Mouse (Mus musculus) adrenal gland, postnatal 36 days (tissue): ENCODE results near the gene Xbp1. TPM values are rescaled to one million over a fixed set of nuclear protein-coding genes. Genes with fewer than 3 reads are reported as not detected.
"Not testable (repeated sequence)": the region's sequence is repeated elsewhere in the genome, so short reads cannot be mapped to it uniquely, and the experiment has no call there.

Experiments
- DNase-seq, 2 experiments: peaks; one replicate each; pipeline ENCODE4 v3.0.0; 2021; ENCODE audit warnings: mixed read lengths in 1 of 2
- total RNA-seq, 2 experiments: library from RNA; stranded (reverse); gene quantifications; 2 replicates each; pipeline ENCODE4 v1.2.3; 2021

The Xbp1 gene
- total RNA-seq, 2 experiments from 2014 or later: 199 to 215 TPM

DNA sequence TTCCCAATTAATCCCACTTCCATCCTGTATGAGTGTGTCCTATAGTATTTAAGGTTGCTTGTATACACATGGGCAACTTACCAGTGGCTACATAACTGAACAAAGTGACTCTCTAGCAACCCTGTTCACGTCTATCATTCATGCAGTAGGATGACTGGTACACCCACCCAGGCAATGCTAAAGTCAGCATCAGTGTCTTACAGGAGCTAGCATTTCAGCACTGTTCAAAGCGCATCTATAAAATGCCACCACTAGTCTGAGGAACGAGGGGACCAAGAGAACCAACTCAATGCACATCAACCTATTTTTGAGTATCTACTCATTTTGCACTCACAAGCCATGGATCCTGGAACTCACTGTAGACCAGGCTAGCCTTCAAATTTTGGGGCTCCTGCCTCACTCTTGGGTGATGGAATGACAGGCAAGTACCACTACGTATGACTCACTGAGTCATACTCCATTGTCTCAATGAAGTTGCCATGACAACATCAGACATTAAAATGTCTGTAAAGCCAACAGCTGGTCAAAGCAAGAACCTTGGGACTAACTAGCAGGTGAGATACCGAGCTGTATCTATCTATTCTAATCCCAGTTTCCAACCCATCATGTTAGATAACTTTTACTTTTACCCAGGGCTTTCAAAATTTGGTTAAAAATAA lies 7.5 kb downstream of the Xbp1 start:
- no peak for DNase-seq

DNA sequence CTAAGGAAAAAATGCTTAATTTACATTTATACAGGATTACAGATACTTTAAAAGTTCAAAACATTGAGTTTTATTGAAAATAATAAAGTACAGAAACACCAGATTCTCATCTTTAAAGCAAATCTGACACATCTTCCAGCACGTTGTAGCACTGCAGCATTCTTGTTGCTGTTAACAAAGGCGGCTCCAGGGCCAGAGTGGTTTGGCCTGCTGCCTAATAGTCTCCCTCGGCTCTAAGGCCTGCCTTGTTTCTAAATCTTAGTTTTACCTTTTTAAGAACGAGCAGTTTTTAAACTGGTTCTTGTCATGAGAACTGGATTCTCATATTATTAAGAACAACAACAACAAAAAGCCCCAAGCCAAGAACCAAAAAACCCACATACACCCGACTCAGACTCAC lies 8.4 kb downstream of the Xbp1 start:
- peak in 1 of 2 experiments; percentile 48 for DNase-seq

DNA sequence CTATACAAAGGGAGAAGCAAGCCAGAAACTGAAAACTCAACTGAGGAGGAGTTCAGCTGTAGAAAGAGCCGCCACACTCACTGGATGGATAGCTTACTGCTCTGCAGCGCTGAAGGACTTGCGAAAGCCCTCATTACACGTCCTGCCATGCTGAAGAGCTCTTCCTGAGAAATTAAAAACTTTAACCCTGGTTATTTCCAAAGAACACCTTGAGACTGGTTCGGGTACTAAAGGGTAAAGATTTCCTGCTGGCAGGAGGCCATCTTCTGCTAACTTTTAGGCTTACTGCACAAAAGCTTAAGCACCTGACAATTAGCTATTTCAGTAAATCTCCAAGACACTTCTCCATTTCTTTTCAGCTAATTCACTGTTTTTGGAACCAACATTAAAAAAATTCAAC lies 9.7 kb downstream of the Xbp1 start:
- DNase-seq: no peak

DNA sequence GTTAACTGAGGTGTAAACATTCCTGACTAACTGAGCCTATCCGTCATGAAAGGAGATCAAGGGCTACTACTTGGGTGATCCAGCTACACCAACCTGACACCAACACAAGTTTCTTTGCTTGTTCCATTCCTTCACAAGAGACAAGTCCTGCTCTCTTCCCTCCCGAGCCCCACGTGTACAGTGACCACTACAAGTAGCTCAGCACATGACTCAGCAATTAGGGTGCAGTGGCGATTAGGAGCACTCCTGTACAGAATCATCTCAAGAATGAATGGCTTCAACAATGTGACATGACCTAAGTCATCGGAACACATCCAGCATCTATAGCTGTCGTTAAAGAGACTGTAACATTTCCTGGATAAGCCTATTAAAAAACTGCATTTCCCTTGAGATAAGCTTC lies 10.3 kb downstream of the Xbp1 start:
- no peak for DNase-seq

DNA sequence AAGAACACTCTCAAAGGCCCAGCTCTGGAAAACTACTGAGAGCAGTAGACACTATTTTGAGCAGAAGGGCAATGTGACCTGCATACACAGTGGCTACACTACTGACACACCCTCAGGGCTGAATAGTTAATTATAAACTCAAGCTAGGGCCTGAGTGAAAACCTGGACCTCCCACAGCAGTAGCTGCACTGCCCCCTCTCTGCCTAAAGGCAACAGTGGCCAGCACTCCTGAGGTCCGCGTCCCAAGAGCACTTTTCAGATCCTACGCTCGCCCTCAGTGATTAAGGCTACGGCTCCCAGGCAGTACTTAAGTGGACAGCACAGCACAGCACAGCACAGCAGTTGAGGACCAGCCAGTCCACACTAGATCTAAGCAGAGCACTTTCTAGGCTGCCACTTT lies 12.6 kb downstream of the Xbp1 start:
- no peak for DNase-seq

DNA sequence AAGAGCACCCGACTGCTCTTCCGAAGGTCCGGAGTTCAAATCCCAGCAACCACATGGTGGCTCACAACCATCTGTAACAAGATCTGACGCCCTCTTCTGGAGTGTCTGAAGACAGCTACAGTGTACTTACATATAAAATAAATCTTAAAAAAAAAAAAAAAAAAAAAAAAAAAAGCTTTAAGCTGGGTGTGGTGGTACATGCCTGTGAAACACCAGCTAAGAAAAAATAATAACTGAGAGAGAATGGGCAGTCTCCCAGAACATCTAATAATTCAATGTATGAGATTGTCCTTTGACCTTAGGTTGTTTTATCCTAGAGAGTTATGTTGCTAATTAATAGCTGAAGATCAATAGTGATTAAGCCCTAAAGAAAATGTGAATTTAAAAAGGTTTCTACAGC lies 17.0 kb downstream of the Xbp1 start:
- not testable (repeated sequence) for DNase-seq

DNA sequence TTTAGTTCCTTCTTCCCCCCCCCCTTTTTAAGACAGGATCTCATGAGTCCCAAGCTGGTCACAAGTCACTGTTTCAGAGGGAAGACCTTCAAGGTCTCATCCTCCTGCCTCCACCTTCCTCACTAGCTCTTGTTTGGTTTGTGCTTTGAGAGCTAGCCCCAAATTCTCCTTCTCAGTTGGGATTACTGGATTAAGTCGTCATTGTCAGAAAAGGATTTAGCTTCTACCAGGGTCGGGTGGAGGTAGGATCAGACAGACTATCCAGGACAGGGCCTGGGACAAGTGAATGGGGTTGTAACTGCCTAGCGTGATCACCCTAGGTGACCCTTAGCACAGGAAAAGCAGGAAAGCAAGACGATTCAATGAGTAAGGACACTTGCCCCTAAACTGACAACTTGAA lies 19.9 kb downstream of the Xbp1 start:
- DNase-seq: no peak

DNA sequence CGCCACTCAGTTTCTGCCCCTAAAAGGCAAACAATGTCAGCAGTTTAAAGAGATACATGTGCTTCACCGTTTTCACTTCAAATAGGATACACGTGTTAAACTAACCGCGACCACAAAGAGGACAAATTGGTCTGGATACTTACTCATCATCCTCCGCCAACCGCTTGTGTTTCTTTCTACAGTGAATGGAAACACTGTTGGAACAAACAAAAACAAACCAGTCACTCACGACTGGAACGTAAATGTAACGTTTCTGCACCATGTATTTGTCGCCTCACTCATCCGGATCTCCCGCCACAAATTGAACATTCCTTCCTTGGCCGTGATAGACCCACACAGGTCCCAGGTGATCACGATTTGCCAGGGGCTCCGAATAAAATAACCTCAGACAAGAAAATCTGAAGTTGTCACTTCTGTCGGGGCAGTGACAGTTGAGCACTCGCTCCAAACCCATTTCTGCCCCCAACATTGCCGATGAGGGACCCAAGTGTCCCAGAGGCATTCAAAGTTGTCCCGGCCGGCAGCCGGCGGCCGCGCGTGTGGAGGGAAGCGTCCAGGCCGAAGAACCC lies 20.9 kb downstream of the Xbp1 start:
- no peak for DNase-seq

DNA sequence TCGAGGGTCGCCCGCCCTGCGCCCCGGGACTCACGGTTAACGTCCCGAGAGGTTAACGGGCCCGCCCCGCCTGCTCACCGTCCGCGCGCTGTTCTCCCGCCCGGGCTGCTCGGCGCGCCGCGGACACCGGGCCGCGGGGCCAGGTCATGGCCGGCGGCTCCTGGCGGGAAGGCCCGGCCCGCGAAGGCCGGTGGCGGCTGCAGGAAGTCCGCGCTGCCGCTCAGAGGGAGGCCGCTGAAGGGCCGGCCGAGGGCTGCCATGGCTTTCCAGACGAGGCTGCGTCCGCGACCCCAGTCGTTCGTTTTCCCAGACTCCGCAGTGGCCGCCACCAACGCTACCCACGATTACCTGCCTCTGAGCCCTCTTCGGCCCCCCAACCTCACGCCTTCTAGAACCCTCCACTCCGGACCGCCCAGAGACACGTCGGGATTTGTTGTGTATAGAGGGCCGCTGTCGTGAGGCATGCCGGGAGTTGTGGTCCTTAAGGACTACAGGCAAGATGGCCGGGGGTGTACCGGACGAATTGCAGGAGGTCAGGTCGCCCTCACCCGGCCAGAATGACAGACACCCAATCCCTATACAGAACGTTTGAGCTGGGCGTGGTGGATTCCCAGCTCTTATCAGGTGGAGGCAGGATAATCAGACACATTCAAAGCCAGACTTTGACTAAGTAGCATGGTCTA lies 21.5 kb downstream of the Xbp1 start, which contains the start of gene Ccdc117:
Gene Ccdc117 (minus strand): TSS at position 389 of the 683 bp plus-strand sequence.
- DNase-seq: peak; percentile 94

DNA sequence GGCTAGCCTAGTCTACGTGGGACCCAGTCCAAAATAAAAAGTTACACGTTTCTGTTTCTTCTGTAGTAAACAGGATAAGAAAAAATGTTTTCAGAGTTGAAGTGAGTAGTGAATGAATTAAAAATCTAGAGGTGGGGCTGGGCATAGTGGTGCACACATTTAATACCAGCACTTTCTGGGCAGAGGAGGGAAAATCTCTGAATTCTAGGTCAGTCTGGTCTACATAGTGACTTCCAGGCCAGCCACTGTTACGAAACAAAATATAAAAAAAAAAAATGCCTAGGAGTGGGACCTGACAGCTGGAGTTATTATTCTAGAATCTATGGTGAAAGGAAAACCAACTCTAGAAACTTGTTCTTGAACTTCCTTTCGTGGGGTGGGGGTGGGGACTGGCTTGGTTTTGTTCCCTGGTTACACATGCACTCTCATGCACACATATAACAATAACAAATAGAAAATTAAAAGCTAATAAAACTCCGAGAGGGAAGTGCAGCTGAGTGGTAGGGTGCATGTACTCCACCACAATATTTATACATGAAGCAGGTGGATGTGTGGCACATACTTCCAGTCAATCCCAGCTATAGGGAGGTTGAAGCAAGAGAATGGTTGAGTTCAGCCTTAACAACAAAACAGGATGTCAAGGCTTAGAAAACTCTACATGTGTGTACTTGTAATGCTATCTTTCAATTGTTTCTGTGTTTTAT lies 22.2 kb downstream of the Xbp1 start:
- DNase-seq: no peak

DNA sequence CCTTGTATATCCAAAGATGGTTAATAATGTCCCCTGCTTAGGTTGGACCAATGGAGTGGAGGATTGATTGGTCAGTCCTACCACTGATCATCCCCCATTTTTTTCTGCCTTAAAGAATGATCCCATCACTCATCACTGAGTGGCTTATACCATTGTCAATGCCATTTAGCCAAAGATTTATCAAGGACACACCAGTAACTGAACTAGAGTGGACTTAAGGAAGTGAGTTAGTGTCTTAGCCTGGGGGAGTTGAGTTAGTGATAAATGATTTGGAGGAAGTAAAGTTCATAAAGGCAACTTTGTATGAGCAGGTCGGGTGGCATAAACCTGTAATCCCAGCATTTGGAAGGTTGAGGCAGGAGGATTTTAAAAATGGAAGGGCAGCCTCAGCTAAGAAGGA lies 22.8 kb downstream of the Xbp1 start:
- no peak for DNase-seq

DNA sequence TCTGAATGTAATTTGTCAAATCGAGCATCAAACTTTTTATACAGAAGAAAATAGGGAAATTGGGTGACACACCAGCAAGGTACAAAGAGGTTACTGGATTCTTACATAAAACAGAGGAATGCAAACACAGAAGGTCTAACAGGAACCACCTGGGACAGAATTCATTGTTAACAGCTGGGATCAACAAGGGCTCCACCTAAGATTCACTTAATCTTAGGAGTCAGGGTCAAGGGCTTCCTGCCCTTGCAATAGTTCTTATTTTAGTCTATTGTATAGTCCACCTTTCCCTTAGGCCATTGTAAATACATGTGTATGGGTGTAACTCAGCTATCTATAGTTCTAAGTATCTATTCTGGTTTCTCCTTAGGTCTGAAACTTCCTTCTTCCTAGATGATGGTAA lies 24.2 kb downstream of the Xbp1 start:
- not testable (repeated sequence) for DNase-seq

DNA sequence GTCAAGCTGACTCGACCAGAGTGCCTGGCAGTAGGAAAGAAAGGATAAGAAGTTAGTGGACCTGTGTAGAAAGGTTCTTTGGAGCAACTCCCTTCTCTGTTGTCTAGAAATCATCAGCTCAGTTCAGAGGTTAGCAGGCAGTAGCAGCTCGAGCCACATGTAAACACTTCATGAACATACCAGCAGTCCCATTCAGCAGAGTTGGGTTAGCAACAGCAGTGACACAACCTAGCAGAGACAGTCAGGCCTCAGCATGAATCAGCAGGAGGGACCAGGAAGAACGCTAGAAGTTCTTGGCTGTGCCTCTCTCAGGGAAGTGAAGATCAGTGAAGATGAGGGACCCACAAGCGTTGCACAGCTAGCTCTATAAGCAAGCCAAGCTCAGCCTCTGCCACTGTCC lies 25.0 kb downstream of the Xbp1 start:
- DNase-seq: no peak

DNA sequence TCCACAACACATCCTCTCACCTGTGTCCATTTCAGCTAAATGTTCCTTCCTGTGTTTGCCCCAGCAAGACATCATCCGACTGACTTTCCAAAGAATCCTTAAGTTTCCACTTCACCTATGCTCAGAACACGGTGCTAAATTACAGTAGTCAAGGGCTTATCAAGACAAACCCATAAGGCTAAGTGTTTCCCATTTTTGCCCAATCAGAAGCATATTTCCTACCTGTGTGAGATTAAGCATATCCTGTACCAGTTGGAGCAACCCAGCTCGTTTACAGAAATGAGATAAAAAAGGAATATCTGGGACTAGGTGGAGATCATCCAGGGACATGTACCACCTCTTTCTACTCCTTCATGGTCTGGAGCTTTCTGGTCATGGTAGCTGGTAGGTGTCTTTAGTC lies 26.2 kb downstream of the Xbp1 start:
- no peak for DNase-seq

DNA sequence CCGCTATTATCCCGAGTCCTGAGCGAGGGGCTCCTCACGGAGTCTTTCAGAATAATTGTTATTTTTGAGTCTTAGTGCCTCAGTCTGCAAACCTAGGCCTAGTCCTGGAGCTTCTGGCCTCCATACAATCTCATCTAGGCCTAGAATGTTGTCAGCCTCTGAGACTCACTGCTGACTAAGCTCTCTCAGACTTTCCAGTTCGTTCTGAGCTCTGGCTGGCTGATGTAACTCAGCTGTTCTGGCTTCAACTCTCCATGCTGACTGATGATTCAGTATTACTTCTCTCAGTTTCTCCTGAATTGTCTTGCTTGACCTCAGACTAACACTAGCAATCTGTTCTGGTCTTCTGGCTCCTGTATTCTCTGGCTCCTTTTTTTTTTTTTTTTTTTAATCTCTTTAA lies 31.0 kb downstream of the Xbp1 start:
- peak; percentile 19 to 40 for DNase-seq

DNA sequence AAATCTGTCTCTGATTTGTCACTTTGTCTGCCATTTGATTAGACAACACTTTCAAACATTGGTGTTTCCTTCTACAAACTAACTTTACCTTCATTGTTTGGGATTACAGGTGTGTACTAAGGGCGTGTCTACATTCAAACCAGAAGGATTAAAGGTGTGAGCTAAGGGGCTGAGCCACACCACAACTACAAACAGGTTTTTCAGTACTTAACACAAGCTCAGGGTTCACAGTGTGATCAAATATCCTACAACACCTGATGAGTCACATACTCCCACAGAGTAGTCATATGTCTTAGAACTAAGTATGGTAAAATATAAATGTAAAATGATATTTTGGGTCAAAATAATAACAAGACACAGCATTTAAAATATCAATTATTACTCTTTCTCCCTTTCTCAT lies 31.5 kb downstream of the Xbp1 start:
- DNase-seq: no peak

DNA sequence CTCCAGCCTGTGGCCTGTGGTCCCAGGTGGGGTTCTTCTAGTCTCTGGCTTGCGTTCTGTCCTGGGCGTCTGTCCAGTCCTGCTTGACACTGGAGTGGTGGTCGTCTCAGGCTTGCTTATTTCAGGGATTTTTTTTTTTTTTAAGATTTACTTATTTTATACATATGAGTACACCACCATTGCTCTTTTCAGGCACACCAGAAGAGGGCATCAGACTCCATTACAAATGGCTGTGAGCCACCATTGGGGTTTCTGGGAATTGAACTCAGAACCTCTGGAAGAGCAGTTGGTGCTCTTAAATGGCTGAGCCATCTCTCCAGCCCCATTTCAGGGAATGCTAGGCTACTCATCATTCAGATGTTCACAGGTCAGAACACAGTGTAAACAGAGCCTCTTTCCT lies 39.8 kb downstream of the Xbp1 start:
- no peak for DNase-seq

DNA sequence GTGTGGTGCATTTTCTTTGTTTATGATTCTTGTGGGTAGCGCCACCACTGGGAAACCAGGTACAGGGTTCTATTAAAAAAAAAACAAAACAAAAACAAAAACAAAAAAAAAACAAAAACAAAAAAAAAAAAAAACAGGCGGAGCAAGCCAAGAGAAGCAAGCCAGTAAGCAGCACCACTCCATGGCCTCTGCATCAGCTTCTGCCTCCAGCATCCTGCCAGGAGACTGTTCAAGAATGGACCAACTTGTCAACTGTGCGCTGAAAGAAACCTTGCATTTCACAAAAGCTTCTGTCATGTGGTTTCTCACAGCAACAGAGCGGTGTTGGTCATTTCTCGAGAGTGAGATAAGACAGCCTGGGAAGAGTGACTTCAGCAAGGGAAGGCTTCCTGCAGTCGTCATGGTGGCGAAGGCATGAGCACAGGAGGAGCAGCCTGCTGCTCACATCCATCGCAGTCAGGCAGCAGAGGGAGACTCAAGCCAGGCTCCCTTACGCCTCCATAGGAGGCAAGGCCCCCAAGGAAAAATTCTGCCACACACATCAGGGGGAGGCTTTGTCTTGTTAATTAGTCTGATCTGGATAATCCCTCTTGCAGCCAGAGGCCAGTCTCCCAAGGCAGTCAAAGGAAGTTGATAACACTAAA lies 42.3 kb downstream of the Xbp1 start:
- no peak for DNase-seq

DNA sequence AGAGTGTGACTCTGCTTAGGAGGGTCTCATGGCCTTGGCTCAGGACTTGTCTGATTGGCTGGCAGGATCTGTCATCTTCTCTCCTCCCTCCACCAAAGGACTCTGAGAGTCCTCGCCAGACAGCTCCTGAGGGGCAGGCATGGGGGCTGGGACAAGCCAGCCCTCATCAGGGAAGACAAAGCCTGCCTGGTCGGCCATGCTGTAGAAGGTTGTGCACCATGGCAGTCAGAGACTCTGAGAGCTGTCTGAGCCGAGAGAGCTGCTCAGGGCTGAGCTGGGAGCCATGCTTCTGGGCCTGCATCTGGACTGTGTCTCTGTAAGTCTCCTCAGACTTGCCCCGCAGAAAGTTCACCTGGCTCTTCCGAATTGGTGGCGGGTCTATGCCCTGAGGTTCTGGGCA lies 43.4 kb downstream of the Xbp1 start:
- DNase-seq: no peak

DNA sequence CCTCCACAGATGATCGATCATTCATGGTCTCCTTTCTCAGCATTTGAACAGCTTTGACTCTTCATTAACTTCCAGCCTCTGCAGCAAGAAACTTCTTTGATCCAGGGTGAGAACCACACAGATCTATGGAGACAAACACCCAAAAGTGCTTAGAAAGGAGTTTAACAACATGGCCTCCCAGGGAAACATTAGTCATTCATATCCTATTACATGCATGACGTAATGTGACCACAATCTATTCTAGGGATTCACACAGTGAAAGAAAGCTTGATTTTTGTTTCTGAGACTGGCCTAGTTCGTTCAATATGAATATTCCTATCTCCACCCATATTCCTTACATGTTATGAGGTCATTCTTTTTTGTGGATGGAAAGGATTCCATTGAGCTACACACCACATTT lies 45.1 kb downstream of the Xbp1 start:
- no peak for DNase-seq

DNA sequence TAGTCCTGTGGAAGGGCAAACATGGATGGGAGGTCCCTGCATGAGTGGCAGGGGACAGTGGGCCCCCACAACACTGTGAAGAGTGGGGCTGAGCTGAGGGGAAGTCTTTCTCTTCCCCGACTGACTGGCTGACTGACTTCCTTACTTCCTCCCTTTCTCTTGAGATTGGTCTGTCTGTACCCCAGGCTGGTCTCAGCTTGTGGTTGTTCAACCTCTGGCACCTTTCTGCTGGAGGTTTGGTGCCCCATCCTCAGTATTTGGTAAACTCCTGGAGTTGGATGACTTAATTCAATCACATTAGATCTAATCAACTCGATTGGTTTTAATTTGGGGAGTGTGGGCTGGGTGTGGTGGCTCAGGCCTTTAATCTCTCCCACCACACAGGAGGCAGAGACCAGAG lies 46.0 kb downstream of the Xbp1 start:
- DNase-seq: no peak

DNA sequence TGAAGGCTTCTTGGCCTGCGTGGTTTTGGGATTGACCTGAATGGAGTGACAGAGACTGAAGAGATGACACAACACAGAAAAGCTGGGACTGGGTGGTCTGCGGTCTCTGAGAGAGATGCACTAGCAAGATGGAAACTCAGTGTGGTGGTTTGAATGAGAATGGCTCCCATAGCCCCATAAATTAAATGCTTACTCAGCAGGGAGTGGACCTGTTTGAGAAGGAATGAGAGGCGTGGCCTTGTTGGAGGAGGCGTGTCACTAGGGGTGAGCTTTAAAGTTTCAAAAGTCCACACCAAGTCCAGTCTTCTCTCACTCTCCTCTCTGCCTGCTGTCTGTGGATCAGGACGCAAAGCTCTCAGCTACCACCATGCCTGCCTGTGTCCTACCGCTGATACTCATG lies 47.2 kb downstream of the Xbp1 start:
- no peak for DNase-seq

DNA sequence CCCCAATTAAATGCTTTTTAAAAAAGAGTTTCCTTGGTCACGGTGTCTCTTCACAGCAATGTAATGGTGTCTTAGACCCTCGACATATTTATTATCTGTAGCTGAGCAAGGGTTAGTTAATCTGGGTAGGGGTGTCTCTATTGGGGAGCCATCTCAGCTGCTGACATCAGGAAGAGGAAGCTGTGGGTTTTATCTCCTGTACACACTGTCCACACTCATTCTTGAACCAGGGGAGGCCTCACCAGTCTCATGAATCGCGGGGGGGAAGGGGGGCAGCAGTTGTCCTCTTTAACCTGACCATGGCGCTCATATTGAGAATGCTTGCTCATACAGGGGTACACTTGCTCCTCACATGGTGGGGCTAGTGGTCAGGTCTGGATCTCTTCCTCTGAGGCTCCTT lies 47.6 kb downstream of the Xbp1 start:
- DNase-seq: no peak
